Mouse (Mus musculus): ENCODE measurements around the gene Trafd1. TPM values are rescaled to one million over a fixed set of nuclear protein-coding genes. Genes with fewer than 3 reads are reported as not detected.

Gene Trafd1
- total RNA-seq, 4 experiments from 2014 or later: 37.0 to 67.7 (median 52.0) TPM

GRCm38 (mm10) chr5:121329333-121330058 is 55.9 kb downstream of the Trafd1 start:
- DNase-seq: no peak

GRCm38 (mm10) chr5:121326079-121326805 is 59.2 kb downstream of the Trafd1 start:
- no peak for DNase-seq

Other genes with a start within 250 kb of the Trafd1 start
- 100 to 1,000 TPM; 101 to 141 (median 124) TPM for gene Ptpn11, start 194.2 kb downstream of the Trafd1 start, total RNA-seq (2022)
- 1,000 to 10,000 TPM in 2 of 4 experiments, 100 to 1,000 TPM in 2; 908 to 1,162 (median 1,035) TPM for gene Rpl6, start 181.2 kb downstream of the Trafd1 start, total RNA-seq (2022)
- gene Hectd4, start 165.4 kb downstream of the Trafd1 start, total RNA-seq (2022): 10 to 100 TPM; 22.7 to 39.2 (median 29.1) TPM
- 10 to 100 TPM; 33.4 to 40.0 (median 35.9) TPM for gene Naa25, start 12.3 kb upstream of the Trafd1 start, total RNA-seq (2022)
- 1 to 10 TPM; 3.2 to 7.3 (median 4.5) TPM for gene Tmem116, start 66.3 kb upstream of the Trafd1 start, total RNA-seq (2022)
- 100 to 1,000 TPM; 105 to 121 (median 115) TPM for gene Erp29, start 66.9 kb upstream of the Trafd1 start, total RNA-seq (2022)
- under 1 TPM in 2 of 4 experiments, not detected in 2; 0.12 to 0.16 TPM for gene Adam1b, start 117.8 kb upstream of the Trafd1 start, total RNA-seq (2022)
- 10 to 100 TPM in 2 of 4 experiments, 1 to 10 TPM in 2; 4.6 to 15.8 (median 9.0) TPM for gene Adam1a, start 159.8 kb upstream of the Trafd1 start, total RNA-seq (2022)
- gene Gm42878, start 159.8 kb upstream of the Trafd1 start, total RNA-seq (2022): not detected
- 10 to 100 TPM; 59.5 to 85.2 (median 79.4) TPM for gene Mapkapk5, start 160.3 kb upstream of the Trafd1 start, total RNA-seq (2022)
- 1,000 to 10,000 TPM in 2 of 4 experiments, 100 to 1,000 TPM in 2; 881 to 2,723 (median 1,517) TPM for gene Aldh2, start 208.2 kb upstream of the Trafd1 start, total RNA-seq (2022)
- gene Acad12, start 233.3 kb upstream of the Trafd1 start, total RNA-seq (2022): 10 to 100 TPM; 20.1 to 26.0 (median 22.8) TPM

Measured in adrenal gland, adult 8-10 months (tissue).